Mouse (Mus musculus): ENCODE measurements at regions not wholly inside any gene's neighbourhood (a gene's known extent, or its start where the extent isn't known, plus 50 kb on each side); places are given as distances from the start of the nearest gene placed in this dataset.
"Not testable (repeated sequence)": the region's sequence is repeated elsewhere in the genome, so short reads cannot be mapped to it uniquely, and the experiment has no call there.

DNA sequence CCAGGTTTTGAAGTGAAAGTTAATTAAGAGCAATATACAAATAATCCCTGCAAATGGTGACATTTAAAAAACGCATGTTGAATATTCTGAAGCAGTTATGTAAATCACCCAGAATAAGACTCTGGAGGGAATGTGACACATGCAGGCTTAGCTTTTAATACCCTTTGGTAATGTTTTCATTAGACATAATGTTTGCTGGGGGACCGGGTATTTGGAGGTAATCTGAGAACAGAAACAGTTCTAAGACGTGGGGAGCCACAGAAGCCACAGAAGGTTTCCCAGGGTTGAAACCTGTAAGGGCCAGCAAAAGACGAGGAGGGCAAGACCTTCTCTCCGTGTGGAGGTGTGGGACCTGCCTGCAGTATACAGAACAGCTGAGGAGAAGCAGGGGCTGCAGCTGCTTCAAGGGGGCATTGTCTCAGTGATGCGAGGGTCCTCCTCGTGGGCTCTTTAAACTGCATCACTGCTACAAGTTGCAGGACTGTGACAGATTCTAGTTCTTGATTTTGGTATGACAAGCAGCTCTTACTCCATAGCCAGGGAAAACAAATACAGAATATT, 184.9 kb downstream of the Brms1l start:
- intact Hi-C loops (cut with DNase I), result no loop called here
- Histone ChIP-seq H3K27ac (no peak overlapping the region), H3K4me3 (no peak overlapping the region)
- TF ChIP-seq CTCF (IDR thresholded peaks at IDR 0.05), result no peak
- no peak for DNase-seq

DNA sequence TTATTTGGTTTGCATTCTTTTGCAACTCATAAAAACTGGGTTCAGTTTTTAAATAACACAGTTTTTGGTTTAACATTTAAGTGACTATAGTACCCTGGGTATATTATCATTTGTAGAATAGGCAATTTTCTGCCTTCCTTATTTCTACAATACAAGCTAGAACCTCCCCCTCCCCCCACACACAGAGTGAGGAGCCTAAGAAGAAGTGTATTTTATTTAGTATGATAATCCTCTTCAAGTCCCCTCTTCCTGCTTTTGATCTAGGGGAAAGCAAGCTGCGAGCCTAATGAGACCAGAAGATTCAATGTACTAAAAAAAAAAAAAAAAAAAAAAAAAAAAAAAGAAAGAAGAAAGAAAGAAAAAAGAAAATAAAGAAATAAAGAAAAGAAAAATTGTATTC, 184.4 kb downstream of the Brms1l start:
- no peak for TF ChIP-seq CTCF (IDR thresholded peaks at IDR 0.05)
- DNase-seq, result no peak
- Histone ChIP-seq H3K4me3 (no peak overlapping the region), H3K27ac (no peak overlapping the region)
- intact Hi-C loops (cut with DNase I), result no loop called here

DNA sequence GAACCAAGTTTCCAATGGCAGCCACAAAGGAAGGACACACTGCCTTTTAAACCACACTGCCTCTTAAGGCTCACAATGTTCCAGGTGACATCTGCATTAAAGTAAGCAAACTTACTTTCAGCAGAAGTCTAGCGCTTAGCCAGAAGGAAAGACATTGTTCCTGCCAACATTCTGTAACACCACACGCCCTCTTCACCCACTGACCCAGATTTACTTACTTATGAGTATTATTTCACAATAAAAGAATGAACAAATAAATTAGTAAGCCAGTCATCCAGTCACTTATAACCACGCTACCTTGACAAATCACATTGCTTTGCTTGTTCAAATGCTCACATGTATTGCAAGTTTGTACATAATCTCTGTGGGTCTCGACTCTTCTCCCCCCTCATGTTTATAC, 173.9 kb downstream of the Brms1l start:
- intact Hi-C loops (cut with DNase I), result no loop called here
- no peak for DNase-seq
- no peak for TF ChIP-seq CTCF (IDR thresholded peaks at IDR 0.05)

DNA sequence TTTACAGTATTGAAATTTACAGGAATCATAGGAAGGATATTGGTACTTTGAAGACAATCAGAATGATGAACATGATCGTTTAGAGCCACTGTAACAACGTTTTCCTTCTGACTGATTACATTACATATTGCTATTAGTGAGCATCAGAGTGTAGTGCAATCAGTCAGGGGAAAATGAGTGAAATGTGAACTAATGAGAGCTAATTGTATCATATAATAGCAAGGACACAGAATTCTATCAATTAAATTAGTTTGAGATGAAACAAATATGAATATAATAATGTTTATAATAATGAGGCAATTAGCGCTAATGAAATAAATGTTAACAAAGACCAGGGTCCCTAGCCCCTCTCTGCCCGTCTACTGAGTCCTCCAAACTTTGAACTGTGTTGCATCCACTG, 169.7 kb downstream of the Brms1l start:
- no peak overlapping the region for H3K27ac ChIP-seq
- intact Hi-C loops (cut with DNase I), result no loop called here
- TF ChIP-seq CTCF (IDR thresholded peaks at IDR 0.05), result no peak
- no peak overlapping the region for H3K4me3 ChIP-seq
- DNase-seq, result no peak

More for the DNA sequence above, 173.9 kb downstream of the Brms1l start:
- Histone ChIP-seq H3K27ac (no peak overlapping the region), H3K4me3 (no peak overlapping the region)

DNA sequence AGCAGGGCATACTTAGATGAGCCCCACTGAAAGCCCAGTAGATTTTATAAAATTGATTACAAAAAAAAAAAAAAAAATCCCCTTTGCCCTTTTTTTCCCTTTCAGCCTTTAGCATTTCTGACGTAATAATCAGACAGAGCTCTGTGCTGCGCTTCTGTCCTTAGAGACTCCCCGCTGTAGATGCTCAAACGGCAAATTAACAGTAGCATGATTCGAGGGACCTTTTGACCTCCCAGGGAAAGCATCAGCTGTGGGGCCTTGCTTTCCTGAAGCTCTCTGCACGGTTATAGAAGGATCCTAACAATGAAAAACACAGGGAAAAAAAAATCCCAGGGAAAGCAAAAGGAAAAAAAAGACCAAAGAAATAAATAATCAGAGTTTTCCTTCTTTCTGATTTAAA, 169.2 kb downstream of the Brms1l start:
- no peak for TF ChIP-seq CTCF (IDR thresholded peaks at IDR 0.05)
- Histone ChIP-seq H3K27ac (no peak overlapping the region), H3K4me3 (no peak overlapping the region)
- intact Hi-C loops (cut with DNase I), result no loop called here
- DNase-seq, result no peak

DNA sequence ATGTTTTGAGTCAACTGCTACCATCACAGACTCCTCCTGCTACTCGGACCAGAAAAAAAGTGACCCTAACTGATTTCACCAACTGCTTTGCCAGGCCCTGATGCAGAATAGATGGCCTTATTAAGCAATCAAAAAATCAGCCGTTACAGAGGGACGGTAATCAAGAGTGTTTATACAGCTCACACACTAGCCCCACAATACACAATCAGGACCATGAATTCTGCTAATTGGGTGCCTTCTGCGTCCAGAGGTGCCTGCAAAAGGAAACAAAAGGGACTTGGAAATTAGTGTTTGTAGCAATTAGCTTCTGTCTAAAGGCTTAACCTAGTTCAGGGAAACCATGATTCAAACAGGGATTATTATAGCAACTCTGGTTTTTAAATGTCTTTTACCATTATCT, 168.4 kb downstream of the Brms1l start:
- TF ChIP-seq CTCF (IDR thresholded peaks at IDR 0.05), result no peak
- Histone ChIP-seq H3K4me3 (no peak overlapping the region), H3K27ac (no peak overlapping the region)
- intact Hi-C loops (cut with DNase I), result no loop called here
- no peak for DNase-seq

DNA sequence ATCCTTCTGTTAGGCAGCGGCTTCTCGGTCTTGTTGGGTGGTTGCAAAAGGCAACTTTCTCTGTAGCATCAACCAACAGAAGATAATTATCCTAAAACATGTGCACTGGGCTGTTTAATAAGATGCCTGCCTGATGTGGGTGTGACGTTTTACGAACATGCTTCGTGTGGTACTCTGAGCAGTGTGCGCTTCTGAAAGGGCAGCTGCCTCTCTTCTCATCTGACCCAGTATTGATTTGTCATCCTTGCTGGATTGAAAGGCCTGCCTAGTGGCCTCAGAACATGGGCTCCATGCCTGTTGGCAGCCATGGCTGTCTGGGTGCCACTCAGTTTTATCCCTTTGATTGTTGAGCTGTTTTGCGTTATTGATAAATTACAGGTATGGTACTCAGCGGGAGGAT, 167.4 kb downstream of the Brms1l start:
- Histone ChIP-seq H3K27ac (no peak overlapping the region), H3K4me3 (no peak overlapping the region)
- intact Hi-C loops (cut with DNase I), result no loop called here
- no peak for DNase-seq
- TF ChIP-seq CTCF (IDR thresholded peaks at IDR 0.05), result no peak

DNA sequence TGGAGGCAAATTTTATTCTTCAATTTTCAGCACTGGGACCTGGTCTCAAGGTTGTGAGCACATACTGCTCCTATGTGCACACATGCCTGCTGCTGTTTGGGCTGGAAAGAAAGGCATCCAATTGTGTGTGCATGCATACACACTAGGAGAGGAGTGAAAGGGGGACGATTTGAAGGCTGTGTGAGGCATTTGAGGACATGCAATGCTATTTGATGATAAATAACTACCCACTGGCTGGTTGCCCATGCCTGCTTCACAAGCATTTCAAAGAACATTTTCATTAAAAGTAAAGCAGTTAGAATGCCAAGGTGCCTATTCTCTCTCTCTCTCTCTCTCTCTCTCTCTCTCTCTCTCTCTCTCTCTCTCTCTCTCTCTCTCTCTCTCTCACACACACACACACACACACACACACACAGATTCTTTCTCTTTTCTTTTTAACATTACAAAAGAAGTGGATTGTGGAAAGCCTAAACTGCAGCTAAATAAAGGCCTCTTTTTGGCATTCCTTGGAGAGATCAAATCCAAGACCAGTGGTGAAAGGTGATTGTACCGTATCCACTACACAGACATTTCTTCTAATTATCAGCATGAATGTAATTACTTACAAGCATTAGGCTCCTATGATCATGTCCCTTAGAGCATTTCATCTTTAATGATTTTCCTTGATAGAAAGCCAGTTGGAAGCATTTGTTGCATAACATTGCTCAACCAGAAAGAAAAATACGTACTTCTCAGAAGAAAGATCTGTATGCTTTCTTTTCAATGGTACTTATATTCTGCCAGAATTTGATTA, 160.7 kb downstream of the Brms1l start:
- intact Hi-C loops (cut with DNase I), result no loop called here
- H3K4me3 ChIP-seq, result no peak overlapping the region
- no peak overlapping the region for H3K27ac ChIP-seq
- TF ChIP-seq CTCF (IDR thresholded peaks at IDR 0.05), result no peak
- no peak for DNase-seq

DNA sequence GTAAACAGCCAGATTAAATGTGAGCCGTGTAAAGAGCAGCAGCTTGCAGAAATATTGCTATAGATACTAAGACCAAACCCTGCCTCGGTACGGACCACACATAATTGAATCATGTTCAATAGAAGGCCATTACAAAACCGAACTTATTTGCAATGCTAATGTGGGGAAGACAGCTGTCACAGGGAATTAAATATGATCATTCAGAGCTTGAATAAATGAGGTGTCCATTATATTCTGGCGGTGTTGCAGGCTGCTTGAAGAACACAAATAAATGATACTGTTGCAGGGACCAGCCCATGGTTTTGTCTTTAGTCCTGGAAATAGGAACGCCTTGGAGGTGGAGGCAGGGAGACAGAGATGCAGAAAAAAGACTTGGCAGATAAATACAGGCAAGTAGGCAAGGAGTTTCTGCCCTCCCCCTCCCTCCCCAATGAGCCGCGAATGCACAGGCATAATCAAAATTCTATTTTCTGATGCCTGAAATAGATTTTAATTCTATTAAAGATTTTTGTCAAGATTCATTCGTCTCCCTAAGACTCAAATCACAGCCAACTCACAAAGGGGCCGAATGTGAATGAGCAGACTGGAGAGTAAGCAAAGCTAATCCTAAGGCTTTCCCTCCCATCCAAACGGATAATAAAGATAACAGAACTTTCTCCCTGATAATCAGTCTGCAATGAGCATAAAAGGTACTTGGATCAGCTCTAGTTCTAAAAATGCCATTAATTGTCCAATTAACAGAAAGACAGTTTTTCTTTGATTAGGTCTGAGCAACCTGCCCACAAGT, 147.6 kb downstream of the Brms1l start:
- H3K27ac ChIP-seq, result no peak overlapping the region
- TF ChIP-seq CTCF (IDR thresholded peaks at IDR 0.05), result no peak
- no peak for DNase-seq
- intact Hi-C loops (cut with DNase I), result no loop called here
- H3K4me3 ChIP-seq, result no peak overlapping the region

DNA sequence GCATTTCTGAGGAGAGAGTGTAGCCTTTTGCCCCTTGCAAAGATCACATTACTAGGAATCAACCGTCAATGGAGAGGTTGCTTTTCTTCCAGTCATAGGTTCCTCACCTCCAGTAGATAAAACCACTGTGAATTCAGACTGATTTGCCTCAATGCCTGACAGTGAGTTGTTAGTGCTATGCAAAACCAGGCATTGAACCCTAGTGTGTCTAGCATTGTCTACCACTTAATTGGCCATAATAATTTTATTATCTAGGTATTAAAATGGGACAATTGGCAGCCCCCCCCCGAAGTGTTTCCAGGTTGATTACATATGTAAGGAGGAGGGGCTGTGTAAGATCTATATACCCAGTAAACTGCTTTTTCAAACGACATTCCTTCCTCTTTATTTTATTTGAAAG, 147.0 kb downstream of the Brms1l start:
- no peak for DNase-seq
- Histone ChIP-seq H3K4me3 (no peak overlapping the region), H3K27ac (no peak overlapping the region)
- intact Hi-C loops (cut with DNase I), result no loop called here
- no peak for TF ChIP-seq CTCF (IDR thresholded peaks at IDR 0.05)

DNA sequence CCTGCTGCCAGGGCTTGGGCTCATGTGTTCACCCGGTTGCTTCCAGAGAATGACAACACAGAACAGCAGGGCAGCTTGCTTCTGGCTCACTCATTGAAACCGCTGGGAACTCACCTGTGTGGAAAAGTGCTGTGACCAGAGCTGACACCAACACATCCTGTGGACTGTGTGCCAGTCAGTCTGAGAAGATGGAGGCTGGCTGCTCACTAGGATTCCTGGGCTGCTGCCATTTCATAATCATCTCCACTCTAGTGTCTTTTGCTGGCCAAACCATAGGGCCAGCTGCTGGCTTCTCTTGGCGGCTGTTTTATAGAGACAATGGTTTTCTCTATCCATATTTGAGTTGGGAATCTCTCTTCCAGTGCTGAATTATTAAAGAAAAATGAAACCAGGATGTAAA, 138.1 kb downstream of the Brms1l start:
- no peak for DNase-seq
- intact Hi-C loops (cut with DNase I), result no loop called here
- no peak for TF ChIP-seq CTCF (IDR thresholded peaks at IDR 0.05)
- no peak overlapping the region for H3K4me3 ChIP-seq
- no peak overlapping the region for H3K27ac ChIP-seq

DNA sequence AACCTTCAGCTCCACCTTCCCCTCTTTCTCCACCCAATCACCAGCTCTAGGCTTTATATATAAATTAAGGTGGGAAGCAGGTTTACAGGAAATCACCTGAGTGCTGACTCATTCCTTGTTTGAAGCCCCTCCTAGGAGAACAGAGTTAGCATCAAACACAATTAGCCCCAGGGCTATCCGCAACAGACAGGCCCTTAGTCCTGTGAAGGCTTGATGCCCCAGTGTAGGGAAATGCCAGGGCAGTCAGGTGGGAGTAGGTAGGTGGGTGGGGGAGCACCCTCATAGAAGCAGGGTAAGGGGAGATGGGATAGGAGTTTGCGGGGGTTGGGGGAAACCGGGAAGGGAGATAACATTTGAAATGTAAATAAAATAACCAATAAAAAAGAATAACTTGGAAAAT, 123.2 kb downstream of the Brms1l start:
- H3K4me3 ChIP-seq; DNase-seq; H3K27ac ChIP-seq; intact Hi-C loops (cut with DNase I): not testable (repeated sequence)

DNA sequence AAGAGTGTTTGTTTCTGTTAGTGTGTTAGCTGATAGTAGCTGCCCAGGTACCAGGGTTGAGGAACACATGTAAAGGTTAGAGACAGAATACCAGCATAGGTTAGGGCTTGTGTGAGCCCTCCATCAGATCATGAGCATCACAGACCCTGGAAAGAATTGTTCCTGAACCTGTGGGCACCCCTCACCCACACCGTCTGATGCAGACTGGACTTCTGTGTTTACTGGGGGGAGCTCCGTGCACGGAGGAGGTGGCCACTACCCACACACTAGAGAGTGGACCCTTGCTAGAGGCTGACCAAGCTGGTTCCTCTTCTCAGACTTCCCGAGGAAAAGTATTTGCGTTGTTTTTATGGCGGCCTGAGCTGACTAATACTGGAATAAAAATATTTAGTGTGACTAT, 104.4 kb downstream of the Brms1l start:
- DNase-seq, result no peak
- TF ChIP-seq CTCF (IDR thresholded peaks at IDR 0.05), result no peak
- Histone ChIP-seq H3K27ac (no peak overlapping the region), H3K4me3 (no peak overlapping the region)
- intact Hi-C loops (cut with DNase I), result no loop called here
